Mouse (Mus musculus): ENCODE measurements around the gene 4930467E23Rik. TPM values are rescaled to one million over a fixed set of nuclear protein-coding genes. Genes with fewer than 3 reads are reported as not detected.
A peak's percentile ranks its signal among the peaks of the same experiment; 100 is the strongest.
"Not testable (repeated sequence)": the region's sequence is repeated elsewhere in the genome, so short reads cannot be mapped to it uniquely, and the experiment has no call there.

4930467E23Rik gene
- polyA plus RNA-seq, 1 experiment from 2014 or later = not detected

GRCm38 (mm10) chr8:19780658-19781057 lies 51.3 kb downstream of the 4930467E23Rik start:
- DNase-seq (ENCODE audit: low spot score) = not testable (repeated sequence)

GRCm38 (mm10) chr8:19781328-19782114 lies 52.1 kb downstream of the 4930467E23Rik start:
- not testable (repeated sequence) for DNase-seq (ENCODE audit: low spot score)

- not testable (repeated sequence) for DNase-seq (ENCODE audit: low spot score)
Observed at GRCm38 (mm10) chr8:19782736-19783135, 53.4 kb downstream of the 4930467E23Rik start.

- DNase-seq (ENCODE audit: low spot score) = not testable (repeated sequence)
Observed at GRCm38 (mm10) chr8:19783860-19784259, 54.5 kb downstream of the 4930467E23Rik start.

GRCm38 (mm10) chr8:19784554-19785364 lies 55.4 kb downstream of the 4930467E23Rik start:
- peak; percentile 93 for DNase-seq (ENCODE audit: low spot score)

- DNase-seq (ENCODE audit: low spot score) = not testable (repeated sequence)
Observed at GRCm38 (mm10) chr8:19792696-19793095, 63.3 kb downstream of the 4930467E23Rik start.

Other genes starting within 250 kb of the 4930467E23Rik start
- gene Defb7, start 234.5 kb upstream of the 4930467E23Rik start, polyA plus RNA-seq (2015; fragmentation: Nextera tagmentation; extraction: Ambion mirVana) = not detected in 2 replicates
- 0.05 TPM in 1 of 2 replicates, not detected in the other for gene Gm31371, start 173.8 kb downstream of the 4930467E23Rik start, polyA plus RNA-seq (2015; fragmentation: Nextera tagmentation; extraction: Ambion mirVana)